Mouse (Mus musculus): ENCODE data around the gene Usp5.

Usp5 gene

GRCm38 (mm10) chr6:124828868-124829798 is at the start of gene Usp5, which contains the start of gene Cdca3:
Gene Usp5, minus strand, starts transcription at chr6:124829484.
Gene Cdca3, plus strand, starts transcription at chr6:124829547.
- peak; percentile 100 for DNase-seq

- DNase-seq: no peak
Observed at GRCm38 (mm10) chr6:124874348-124874747, 45.1 kb upstream of the Usp5 start.

DNA sequence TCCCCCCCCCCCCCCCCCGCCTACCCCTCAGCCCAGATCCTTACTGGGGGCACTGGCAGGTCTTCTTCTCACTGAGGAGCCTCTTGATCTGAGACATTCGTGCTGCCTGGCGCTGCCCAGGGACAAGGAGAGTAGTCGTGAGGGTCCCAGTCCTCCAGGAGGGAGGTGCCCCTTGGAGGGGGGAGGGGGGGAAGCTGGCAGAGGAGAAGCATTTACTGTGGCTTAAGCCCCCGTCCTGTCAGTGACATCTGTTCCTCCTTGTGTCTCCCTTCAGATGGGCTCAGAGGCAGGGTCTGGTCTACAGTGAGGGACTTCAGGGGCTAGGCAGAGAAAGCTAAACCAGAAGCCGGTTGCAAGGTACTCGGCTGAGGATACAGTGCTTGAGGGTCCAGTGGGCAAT is 37.3 kb upstream of the Usp5 start:
- no peak for DNase-seq

GRCm38 (mm10) chr6:124865766-124866362 is 36.6 kb upstream of the Usp5 start:
- no peak for DNase-seq

- peak; percentile 42 for DNase-seq
Observed at GRCm38 (mm10) chr6:124863658-124864298, 34.5 kb upstream of the Usp5 start, which contains the start of gene Gpr162. Gene Gpr162, minus strand, starts transcription at chr6:124863983.

- no peak for DNase-seq
Observed at GRCm38 (mm10) chr6:124863125-124863657, 33.9 kb upstream of the Usp5 start.

GRCm38 (mm10) chr6:124862406-124863124 is 33.3 kb upstream of the Usp5 start:
- no peak for DNase-seq

DNA sequence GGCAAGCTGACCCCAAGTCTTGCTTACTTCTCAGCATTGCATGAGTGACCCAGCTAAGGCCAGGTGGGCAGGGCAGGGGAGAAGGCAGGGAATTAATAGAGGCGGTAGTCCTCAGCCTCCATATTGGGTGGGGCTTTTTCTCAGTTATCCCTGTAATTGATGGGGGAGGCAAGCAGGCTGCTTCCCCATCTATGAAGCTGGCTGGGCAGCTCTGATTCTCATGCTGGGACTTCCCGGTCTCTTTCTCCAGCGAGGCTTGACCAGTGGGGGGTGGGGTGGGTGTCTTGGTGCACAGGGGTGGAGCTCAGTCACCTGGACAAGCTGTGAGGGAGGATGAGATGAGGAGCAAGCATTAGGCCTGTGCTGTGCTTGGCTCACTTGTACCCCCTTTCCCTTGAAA is 32.5 kb upstream of the Usp5 start:
- DNase-seq: no peak

- no peak for DNase-seq
Observed at GRCm38 (mm10) chr6:124861266-124861665, 32.0 kb upstream of the Usp5 start.

- no peak for DNase-seq
Observed at GRCm38 (mm10) chr6:124860511-124860910, 31.2 kb upstream of the Usp5 start.

GRCm38 (mm10) chr6:124859725-124860124 is 30.4 kb upstream of the Usp5 start:
- DNase-seq: peak; percentile 73

DNA sequence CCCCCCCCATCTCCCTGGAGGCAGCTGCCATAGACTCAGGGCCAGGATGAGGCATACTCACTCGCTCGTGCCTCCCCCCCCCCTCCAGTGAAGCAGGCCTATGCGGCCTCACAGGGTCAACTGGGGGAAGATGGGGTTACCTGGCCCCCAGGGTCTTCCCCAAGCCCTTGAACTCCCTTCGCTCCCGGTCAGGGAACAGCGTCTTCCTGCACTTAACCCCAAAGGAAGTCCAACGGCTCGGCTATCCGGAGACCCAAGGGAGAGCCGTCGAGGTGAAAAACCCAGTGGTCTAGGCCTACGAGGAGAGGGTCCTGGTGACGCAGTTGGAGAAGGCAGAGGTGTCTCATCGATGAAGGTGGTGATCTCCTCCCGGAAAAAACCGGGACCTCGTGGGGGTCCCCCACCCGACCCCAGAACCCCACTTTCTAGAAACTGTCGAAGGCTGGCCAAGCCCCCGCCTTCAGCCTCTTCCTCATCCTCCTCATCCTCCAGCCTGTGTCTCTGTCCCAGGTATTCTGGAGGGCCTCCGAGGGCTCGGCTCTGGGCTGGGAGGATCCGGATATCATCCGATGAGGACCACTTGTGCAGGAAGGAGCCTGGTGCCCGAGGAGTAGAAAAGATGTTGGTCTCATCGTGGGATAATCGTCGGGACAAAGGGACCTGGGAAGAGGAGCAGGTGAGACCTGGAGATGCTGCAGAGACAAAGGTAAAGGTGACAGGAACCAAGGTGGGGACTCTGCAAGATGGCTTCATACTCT is 29.5 kb upstream of the Usp5 start:
- no peak for DNase-seq

- no peak for DNase-seq
Observed at GRCm38 (mm10) chr6:124857840-124858530, 28.7 kb upstream of the Usp5 start.

DNA sequence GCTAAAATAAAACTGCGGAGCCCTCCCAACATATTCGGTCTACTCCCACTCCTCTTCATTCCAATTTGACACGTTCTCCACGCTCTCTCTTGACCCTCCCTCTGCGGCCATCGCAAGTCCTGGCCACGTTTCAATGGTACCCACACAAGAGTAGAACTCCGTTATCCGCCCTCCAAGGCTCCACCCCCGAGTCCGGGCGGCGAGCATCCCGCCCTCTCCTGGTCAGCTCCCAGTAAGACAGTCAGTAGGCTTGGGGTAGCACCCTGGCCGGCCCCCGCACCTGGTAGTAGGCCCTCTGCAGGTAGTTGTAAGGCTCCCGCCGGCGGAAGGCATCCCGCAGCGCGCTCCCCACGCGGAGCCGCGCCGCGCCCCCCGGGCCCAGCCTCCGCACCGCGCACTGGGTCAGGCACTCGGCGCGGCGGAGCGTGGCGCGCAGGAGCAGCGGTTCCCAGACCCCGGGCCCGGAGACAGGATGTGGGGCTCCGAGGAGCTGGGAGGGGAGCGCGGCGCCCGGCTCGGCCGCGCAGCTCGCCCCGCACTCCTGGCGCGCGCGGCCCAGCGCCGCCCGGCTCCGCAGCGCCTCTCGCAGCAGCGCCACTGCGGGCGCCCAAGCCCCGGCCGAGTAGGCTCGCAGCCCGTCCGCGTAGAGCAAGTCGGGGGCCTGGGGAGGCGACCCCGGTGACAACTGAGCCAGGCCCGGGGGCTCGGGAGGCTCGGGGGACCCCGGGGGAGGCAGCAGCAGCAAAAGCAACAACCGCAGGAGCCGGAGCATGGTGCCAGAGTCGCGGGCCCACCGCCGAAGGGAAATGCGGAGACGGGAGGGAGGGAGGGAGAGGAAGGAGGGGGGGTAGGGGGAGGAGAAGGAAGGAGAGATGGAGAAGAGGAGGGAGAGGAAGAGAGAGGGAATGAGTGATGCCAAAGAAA is 27.9 kb upstream of the Usp5 start, which contains the start of gene P3h3:
P3h3 (minus strand) TSS at position 837 of the 924 bp plus-strand sequence.
- peak; percentile 70 for DNase-seq

GRCm38 (mm10) chr6:124856321-124856720 is 27.0 kb upstream of the Usp5 start:
- DNase-seq: no peak

DNA sequence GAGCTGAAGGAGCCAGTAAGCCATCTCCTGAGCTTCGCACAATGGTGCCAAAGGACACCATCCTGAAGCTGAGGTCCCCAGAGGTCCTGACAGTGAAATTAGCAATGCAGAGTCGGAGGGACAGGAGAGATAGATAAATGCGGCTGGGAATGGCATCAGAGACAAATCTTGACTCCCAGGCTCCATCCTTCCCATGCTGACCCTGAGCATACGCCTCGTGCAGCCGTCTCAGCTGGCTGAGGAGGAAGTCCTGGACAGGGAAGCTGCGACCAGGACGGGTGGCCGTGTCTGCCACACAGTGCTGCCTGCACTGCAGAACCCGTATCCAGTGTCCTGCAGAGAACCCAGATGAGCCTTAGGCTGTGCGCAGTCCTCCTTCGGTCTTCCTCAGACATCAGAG is 25.4 kb upstream of the Usp5 start:
- DNase-seq: no peak

- DNase-seq: no peak
Observed at GRCm38 (mm10) chr6:124850535-124850934, 21.3 kb upstream of the Usp5 start.

DNA sequence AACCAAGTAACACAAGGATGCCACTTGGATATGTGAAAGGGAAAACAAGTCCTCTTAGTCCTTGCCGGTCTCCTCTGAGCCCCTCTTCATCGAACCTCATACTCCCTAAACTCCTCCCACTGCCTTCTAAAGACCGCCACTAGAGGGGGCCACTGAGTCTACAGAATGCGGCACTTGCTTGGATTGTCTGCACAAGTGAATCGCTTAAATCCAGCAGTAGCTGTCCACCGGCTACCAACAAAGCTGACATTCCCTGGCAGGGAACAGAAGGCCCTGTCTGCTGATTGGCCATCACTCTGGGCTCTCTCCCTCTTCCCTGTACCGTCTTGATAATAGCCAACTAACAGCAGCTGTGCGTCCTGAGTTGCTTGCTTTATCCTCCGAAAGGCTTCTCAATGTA is 18.0 kb upstream of the Usp5 start:
- peak; percentile 83 for DNase-seq

DNA sequence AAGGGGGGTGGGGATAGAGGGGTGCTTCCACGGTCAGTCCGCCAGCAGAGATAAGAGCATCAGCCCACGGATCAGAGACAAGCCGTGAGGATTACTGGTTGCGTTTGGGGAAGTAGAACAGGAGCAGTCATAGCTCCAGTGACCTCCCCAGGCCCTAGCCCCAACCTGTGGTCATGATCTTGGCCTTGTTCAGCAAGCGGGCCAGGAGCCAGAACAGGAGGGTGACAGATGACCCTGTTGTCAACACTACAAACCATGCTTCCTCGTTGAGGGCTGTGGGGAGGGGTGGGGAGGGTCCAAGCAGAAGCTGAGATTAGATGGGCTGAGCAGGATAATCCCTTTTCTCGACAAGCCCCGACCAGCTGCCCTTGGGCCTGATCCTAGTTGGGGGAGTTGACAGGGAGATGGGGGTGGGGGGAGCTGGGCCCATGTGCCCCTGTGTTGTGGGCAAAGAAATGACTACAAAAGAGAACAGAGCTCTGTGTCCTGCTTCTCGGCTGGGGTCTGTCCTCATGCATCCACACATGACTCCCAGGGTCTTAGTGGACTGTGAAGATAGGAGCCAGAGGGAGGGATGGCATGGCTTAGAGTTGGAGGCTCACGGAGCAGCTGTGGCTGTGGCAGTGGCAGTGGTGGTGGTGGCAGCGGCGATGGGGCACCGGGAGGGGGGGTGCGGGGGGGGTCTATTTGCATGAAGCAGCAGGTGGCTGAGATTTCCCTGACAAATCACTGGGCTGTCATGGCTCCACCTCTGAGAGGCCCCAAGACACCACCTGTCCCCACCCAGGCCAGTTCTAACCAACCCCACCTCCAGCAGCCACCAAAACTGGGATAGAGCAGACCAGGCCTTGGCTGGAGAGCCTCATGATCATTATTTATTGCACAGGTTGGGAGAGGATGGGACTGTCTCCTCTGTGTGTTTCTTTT is 11.2 kb upstream of the Usp5 start, which contains the start of gene Gnb3:
Gnb3 (minus strand) TSS at position 35 of the 927 bp plus-strand sequence.
- DNase-seq: no peak
